Comparison of ENCODE assay signal across 17 mouse cellular contexts in the genomic region with DNA sequence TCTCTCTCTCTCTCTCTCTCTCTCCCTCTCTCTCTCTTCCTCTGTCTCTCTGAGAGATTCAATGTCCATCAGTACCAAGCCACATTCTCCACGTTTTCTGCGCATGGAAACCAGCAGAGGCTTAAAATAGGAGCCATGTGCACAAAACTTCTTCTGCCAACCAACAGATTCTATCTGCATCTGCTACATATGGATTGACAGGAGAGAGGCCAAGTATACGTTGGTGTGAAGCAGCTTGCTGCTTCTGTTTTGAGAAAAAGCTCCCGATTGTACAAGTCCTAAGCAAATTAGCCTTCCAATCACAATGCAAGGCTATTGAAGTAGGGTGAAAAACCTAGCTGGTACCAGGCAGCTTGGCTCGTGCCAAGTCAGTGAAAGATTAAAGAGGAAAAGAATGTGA.
A peak's percentile ranks its signal among the peaks of the same experiment; 100 is the strongest.
DNase-seq lines count a peak whose midpoint lies in the region; ATAC-seq and TF ChIP-seq lines count a peak whose summit lies in the region.
"Had no signal": no experiment of that assay in that cellular context is flagged by ENCODE, and none has a peak within 500 bp of the region (broad histone marks: within the 10 kb centered on the region; RNA-seq: fewer than 3 reads in every experiment).

No protein-coding gene starts in this region.

- H3K4me3 ChIP-seq in forebrain, embryonic 15.5 days: no peak overlapping the region
- no peak overlapping the region for H3K4me3 ChIP-seq in forebrain, embryonic 11.5 days (ENCODE audit: low read depth, low read length)
- H3K4me3 ChIP-seq in midbrain, postnatal 0 days (ENCODE audit: low read depth, low read length): no peak overlapping the region
- H3K4me3 ChIP-seq: heart, embryonic 10.5 days; liver, embryonic 13.5 days; neural tube, embryonic 13.5 days had no signal

- H3K27ac ChIP-seq in forebrain, embryonic 15.5 days (replicated peaks): peak overlapping the region; percentile 51
- no peak overlapping the region for H3K27ac ChIP-seq in forebrain, embryonic 11.5 days (ENCODE audit: low read depth, low read length)
- H3K27ac ChIP-seq in midbrain, postnatal 0 days (ENCODE audit: low read depth, low read length): no peak overlapping the region
- H3K27ac ChIP-seq: heart, embryonic 10.5 days; liver, embryonic 13.5 days; neural tube, embryonic 13.5 days had no signal

- peak; percentile 67 for ATAC-seq in forebrain, embryonic 15.5 days (replicated peaks)
- ATAC-seq in forebrain, embryonic 11.5 days (replicated peaks; ENCODE audit: low FRiP score): no peak
- ATAC-seq in midbrain, postnatal 0 days (ENCODE audit: low FRiP score): no peak
- ATAC-seq: activated CD4-positive, CD25-positive, alpha-beta regulatory T cell, adult 4 months; lung, postnatal 0 days had no signal

- no peaks in the 10 kb centered on the region for H3K27me3 ChIP-seq in forebrain, embryonic 15.5 days
- H3K27me3 ChIP-seq in forebrain, embryonic 11.5 days (ENCODE audit: control insufficient read depth, insufficient read depth, low read length): no peaks in the 10 kb centered on the region
- no peaks in the 10 kb centered on the region for H3K27me3 ChIP-seq in midbrain, postnatal 0 days (ENCODE audit: insufficient read depth, low read length)
- H3K27me3 ChIP-seq: liver, embryonic 13.5 days; neural tube, embryonic 13.5 days had no signal

- H3K36me3 ChIP-seq in forebrain, embryonic 15.5 days: no peaks in the 10 kb centered on the region
- no peaks in the 10 kb centered on the region for H3K36me3 ChIP-seq in forebrain, embryonic 11.5 days (ENCODE audit: control insufficient read depth, insufficient read depth, low read length)
- no peaks in the 10 kb centered on the region for H3K36me3 ChIP-seq in midbrain, postnatal 0 days (ENCODE audit: insufficient read depth, low read length)
- H3K36me3 ChIP-seq: heart, embryonic 10.5 days; liver, embryonic 13.5 days; neural tube, embryonic 13.5 days had no signal

- 42% methylated on average over 5 of the region's 5 CpGs for WGBS in forebrain, embryonic 15.5 days
- WGBS in forebrain, embryonic 11.5 days: 75% methylated on average over 5 of the region's 5 CpGs
- 73% methylated on average over 5 of the region's 5 CpGs for WGBS in midbrain, postnatal 0 days

- H3K4me1 ChIP-seq in forebrain, embryonic 15.5 days: peaks cover 3% of the 10 kb centered on the region; the same call in 1 of the 2 replicates
- H3K4me1 ChIP-seq in forebrain, embryonic 11.5 days (replicated peaks; ENCODE audit: control insufficient read depth, insufficient read depth, low read length): no peaks in the 10 kb centered on the region
- no peaks in the 10 kb centered on the region for H3K4me1 ChIP-seq in midbrain, postnatal 0 days (ENCODE audit: insufficient read depth, low read length)
- H3K4me1 ChIP-seq: heart, embryonic 10.5 days; liver, embryonic 13.5 days; neural tube, embryonic 13.5 days had no signal

- H3K4me2 ChIP-seq in forebrain, embryonic 15.5 days (replicated peaks): no peak overlapping the region
- H3K4me2 ChIP-seq in forebrain, embryonic 11.5 days (ENCODE audit: low read depth, low read length, severe bottlenecking): no peak overlapping the region
- H3K4me2 ChIP-seq in midbrain, postnatal 0 days (ENCODE audit: low read depth, low read length, poor library complexity, severe bottlenecking): no peak overlapping the region
- H3K4me2 ChIP-seq: liver, embryonic 13.5 days; neural tube, embryonic 13.5 days had no signal

- no peak overlapping the region for H3K9ac ChIP-seq in forebrain, embryonic 15.5 days (replicated peaks)
- no peak overlapping the region for H3K9ac ChIP-seq in forebrain, embryonic 11.5 days (ENCODE audit: low read length)
- H3K9ac ChIP-seq in midbrain, postnatal 0 days (replicated peaks; ENCODE audit: low read length, poor library complexity, severe bottlenecking): no peak overlapping the region
- H3K9ac ChIP-seq: liver, embryonic 13.5 days; neural tube, embryonic 13.5 days had no signal

- DNase-seq in forebrain, embryonic 11.5 days (ENCODE audit: low spot score): no peak
- peak; percentile 5 to 11 for DNase-seq in frontal cortex, postnatal 10 days (ENCODE audit: low spot score in 2 of 2)
- peak; percentile 2 to 10 for DNase-seq in layer of hippocampus, postnatal 36 days
- DNase-seq in right cerebral cortex, postnatal 25 days: peak; percentile 22
- DNase-seq in kidney, postnatal 14 days: no peak
- DNase-seq in kidney, adult 8-10 months: no peak
- no peak for DNase-seq in midbrain, postnatal 0 days (ENCODE audit: low spot score)
- DNase-seq: adrenal gland, postnatal 25 days; cerebellum, postnatal 36 days; gastrocnemius, postnatal 25 days; liver, embryonic 13.5 days; thymus, postnatal 36 days had no signal

- no peaks in the 10 kb centered on the region for H3K9me3 ChIP-seq in forebrain, embryonic 15.5 days
- H3K9me3 ChIP-seq in forebrain, embryonic 11.5 days (ENCODE audit: control insufficient read depth, low read length): no peaks in the 10 kb centered on the region
- H3K9me3 ChIP-seq in midbrain, postnatal 0 days (ENCODE audit: low read length): no peaks in the 10 kb centered on the region
- H3K9me3 ChIP-seq: heart, embryonic 10.5 days; liver, embryonic 13.5 days; neural tube, embryonic 13.5 days had no signal

- no peak for TF ChIP-seq CTCF in midbrain, postnatal 0 days (IDR thresholded peaks at IDR 0.05)

Comparison
In these comparisons a context has a peak if more than half of its experiments do, and no peak if none do; other contexts are left out.
1. DNase-seq: peak in frontal cortex, postnatal 10 days (2 of 2), layer of hippocampus, postnatal 36 days (2 of 2) and right cerebral cortex, postnatal 25 days (single experiment); none in forebrain, embryonic 11.5 days (single experiment), kidney, postnatal 14 days (single experiment), kidney, adult 8-10 months (0 of 2) and midbrain, postnatal 0 days (single experiment).